Mouse (Mus musculus): ENCODE measurements at regions not wholly inside any gene's neighbourhood (a gene's known extent, or its start where the extent isn't known, plus 50 kb on each side); places are given as distances from the start of the nearest gene placed in this dataset.

DNA sequence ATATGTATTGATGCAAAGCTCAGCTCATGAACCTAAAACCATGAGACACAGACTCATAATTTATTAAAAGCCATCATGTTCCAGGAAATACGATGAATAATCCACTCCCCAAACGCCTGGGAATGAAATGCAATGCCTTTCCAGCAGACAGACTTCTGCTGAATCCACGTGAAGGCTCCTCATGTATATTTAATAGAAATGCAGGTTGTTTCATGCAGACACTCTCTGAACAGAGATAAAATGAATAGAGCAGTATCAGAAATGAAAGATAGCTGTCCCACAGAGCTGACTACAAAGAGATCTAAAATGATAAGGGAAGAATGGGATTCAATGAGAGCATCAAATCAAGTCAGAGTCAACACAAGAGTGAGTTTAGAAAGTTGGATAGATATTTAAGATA lies 376.3 kb upstream of the Lrfn5 start:
- no peaks in the 10 kb centered on the region for H3K27me3 ChIP-seq (ENCODE audit: insufficient read depth, low read length)
- H3K9ac ChIP-seq = no peak overlapping the region
- no peak overlapping the region for H3K4me2 ChIP-seq (ENCODE audit: low read depth)
- H3K4me3 ChIP-seq (ENCODE audit: low read depth, low read length) = no peak overlapping the region
- WGBS = 67% methylated on average over 3 of the region's 3 CpGs
- no peak for TF ChIP-seq CTCF (IDR thresholded peaks at IDR 0.05; ENCODE audit: low read depth)
- no peaks in the 10 kb centered on the region for H3K9me3 ChIP-seq (ENCODE audit: low read length)
- H3K4me1 ChIP-seq (ENCODE audit: insufficient read depth) = no peaks in the 10 kb centered on the region
- H3K27ac ChIP-seq (ENCODE audit: low read depth, low read length) = no peak overlapping the region
- no peak for DNase-seq
- ATAC-seq = no peak
- H3K36me3 ChIP-seq (ENCODE audit: insufficient read depth) = no peaks in the 10 kb centered on the region

DNA sequence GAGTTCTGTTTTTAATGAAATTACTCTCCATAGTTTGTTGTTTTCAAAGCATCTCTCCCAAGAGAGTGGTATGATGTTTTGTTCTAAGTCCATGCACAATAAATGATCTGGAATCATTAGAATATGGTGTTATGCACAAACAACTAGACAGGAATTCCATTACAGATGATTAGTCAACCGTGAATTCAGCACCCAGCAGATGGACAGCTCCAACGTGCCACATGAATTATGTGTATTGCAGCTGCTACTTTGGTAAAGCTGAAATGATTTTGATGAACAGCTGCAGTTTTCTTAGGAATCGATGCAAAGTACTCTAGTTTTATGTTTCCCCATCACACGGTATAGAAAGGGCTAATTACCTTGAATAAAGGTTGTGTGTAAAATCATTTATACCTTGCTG lies 347.6 kb upstream of the Lrfn5 start:
- ATAC-seq (no peak), DNase-seq (peak; percentile 1)
- no peak for TF ChIP-seq CTCF (IDR thresholded peaks at IDR 0.05; ENCODE audit: low read depth)
- Histone ChIP-seq H3K9me3 (ENCODE audit: low read length) (no peaks in the 10 kb centered on the region), H3K4me3 (ENCODE audit: low read depth, low read length) (no peak overlapping the region), H3K27me3 (ENCODE audit: insufficient read depth, low read length) (no peaks in the 10 kb centered on the region), H3K36me3 (ENCODE audit: insufficient read depth) (no peaks in the 10 kb centered on the region), H3K4me2 (ENCODE audit: low read depth) (no peak overlapping the region), H3K9ac (no peak overlapping the region), H3K27ac (ENCODE audit: low read depth, low read length) (no peak overlapping the region), H3K4me1 (ENCODE audit: insufficient read depth) (no peaks in the 10 kb centered on the region)
- WGBS = 33% methylated on average over 4 of the region's 4 CpGs

Measured in forebrain, postnatal 0 days (tissue).